Mouse (Mus musculus) lung, embryonic 14.5 days (tissue): Measurements from ENCODE around the gene Arnt2. TPM values are rescaled to one million over a fixed set of nuclear protein-coding genes. Genes with fewer than 3 reads are reported as not detected.

Experiments
- ATAC-seq: fragments of 200-750 bp; cut with Nextera tagmentation; 2 replicates; pipeline ENCODE4 v1.8.0; 2017; ENCODE audit warnings: mild to moderate bottlenecking, moderate TSS enrichment, moderate library complexity; ENCODE audit not compliant: insufficient read depth
- DNase-seq: peaks from one replicate; pipeline ENCODE4 v3.0.0-alpha.2; 2015
- H3K27ac ChIP-seq: fragments of 300-500 bp; sonication (generic); 2 replicates; pipeline ENCODE4 v1.5.1; 2014; ENCODE audit warnings: low read depth, mild to moderate bottlenecking, moderate library complexity
- H3K27me3 ChIP-seq: fragments of 300-500 bp; sonication (generic); 2 replicates; pipeline ENCODE4 v1.6.1; 2014; ENCODE audit warnings: low read length, control low read depth; ENCODE audit not compliant: insufficient read depth
- H3K36me3 ChIP-seq: fragments of 300-500 bp; sonication (generic); 2 replicates; pipeline ENCODE4 v1.6.1; 2014; ENCODE audit warnings: control low read depth; ENCODE audit not compliant: insufficient read depth
- H3K4me1 ChIP-seq: fragments of 300-500 bp; sonication (generic); 2 replicates; pipeline ENCODE4 v1.6.1; 2014; ENCODE audit warnings: antibody characterized with exemption, control low read depth; ENCODE audit not compliant: insufficient read depth
- H3K4me2 ChIP-seq: fragments of 300-500 bp; sonication (generic); 2 replicates; pipeline ENCODE4 v1.6.1; 2014; ENCODE audit warnings: mild to moderate bottlenecking
- H3K4me3 ChIP-seq: fragments of 300-500 bp; sonication (generic); 2 replicates; pipeline ENCODE4 v1.5.1; 2014; ENCODE audit warnings: low read depth, low read length
- H3K9ac ChIP-seq: fragments of 300-500 bp; sonication (generic); 2 replicates; pipeline ENCODE4 v1.6.1; 2014
- H3K9me3 ChIP-seq: fragments of 300-500 bp; sonication (generic); 2 replicates; pipeline ENCODE4 v1.6.1; 2016; ENCODE audit warnings: low read depth, low read length, control low read depth
- CTCF ChIP-seq: IDR thresholded peaks from 2 replicates; pipeline ENCODE4 v1.5.1; 2016; ENCODE audit warnings: antibody characterized with exemption, low read depth
- WGBS: fragments of 180-500 bp; shearing (Covaris S2); extraction: QIAGEN DNeasy Blood & Tissue Kit; methylation state at CpG from one replicate; pipeline ENCODE4 v1.1.7; 2014; 5-methylcytosine and 5-hydroxymethylcytosine counted together
- polyA plus RNA-seq: library from polyadenylated mRNA; unstranded; fragments of >200 nt; fragmentation: Nextera tagmentation; extraction: Ambion mirVana; gene quantifications from 2 replicates; pipeline ENCODE4 v1.2.1, GENCODE M21; 2014

Arnt2 gene
- polyA plus RNA-seq, 1 experiment from 2014 or later = 14.4 TPM

- Histone ChIP-seq H3K4me3 (no peak overlapping the region), H3K9me3 (no peaks in the 10 kb centered on the region)
Measured at GRCm38 (mm10) chr7:84343160-84343559, 66.8 kb downstream of the Arnt2 start.

GRCm38 (mm10) chr7:84341001-84341400 is 69.0 kb downstream of the Arnt2 start:
- ATAC-seq = no peak
- H3K4me1 ChIP-seq = peaks cover 16% of the 10 kb centered on the region
- TF ChIP-seq CTCF = no peak
- no peaks in the 10 kb centered on the region for H3K27me3 ChIP-seq
- WGBS = 74% methylated on average over 1 of the region's 1 CpGs
- no peak overlapping the region for H3K9ac ChIP-seq
- peaks cover 15% of the 10 kb centered on the region for H3K36me3 ChIP-seq
- no peak overlapping the region for H3K4me2 ChIP-seq
- no peak overlapping the region for H3K4me3 ChIP-seq
- no peak overlapping the region for H3K27ac ChIP-seq
- H3K9me3 ChIP-seq = no peaks in the 10 kb centered on the region
- DNase-seq = no peak

More at GRCm38 (mm10) chr7:84343160-84343559, 66.8 kb downstream of the Arnt2 start:
- Histone ChIP-seq H3K4me2 (no peak overlapping the region), H3K36me3 (peaks cover 22% of the 10 kb centered on the region), H3K27me3 (no peaks in the 10 kb centered on the region), H3K27ac (no peak overlapping the region), H3K4me1 (peaks cover 10% of the 10 kb centered on the region), H3K9ac (no peak overlapping the region)
- no peak for ATAC-seq
- TF ChIP-seq CTCF = peak; percentile 50
- WGBS = 91% methylated on average over 3 of the region's 3 CpGs
- DNase-seq = no peak

DNA sequence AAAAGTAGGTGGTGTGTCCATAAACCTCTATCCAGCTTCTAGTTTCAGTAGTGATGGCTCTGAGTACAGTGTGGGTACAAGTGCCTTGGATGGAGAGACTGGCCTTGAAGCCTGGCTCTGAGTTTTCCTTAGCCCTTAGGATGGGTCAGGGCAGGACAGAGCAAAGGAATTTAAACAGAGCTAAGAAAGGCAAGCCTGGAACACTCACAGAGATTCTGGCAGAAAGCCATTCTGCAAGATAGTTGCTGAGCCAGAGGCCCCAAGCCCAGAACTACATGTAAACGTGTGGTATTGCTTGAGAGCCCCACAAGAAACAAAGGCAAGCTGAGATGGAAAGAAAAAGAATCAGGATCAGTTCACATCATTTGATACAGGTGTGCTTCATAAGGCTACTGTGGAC is 70.8 kb downstream of the Arnt2 start:
- no peak overlapping the region for H3K4me3 ChIP-seq
- no peaks in the 10 kb centered on the region for H3K27me3 ChIP-seq
- no peak overlapping the region for H3K9ac ChIP-seq
- peaks cover 11% of the 10 kb centered on the region for H3K36me3 ChIP-seq
- H3K4me1 ChIP-seq = peaks cover 29% of the 10 kb centered on the region
- no peaks in the 10 kb centered on the region for H3K9me3 ChIP-seq
- DNase-seq (peak; percentile 90), ATAC-seq (peak; percentile 45)
- H3K27ac ChIP-seq = peak overlapping the region; percentile 77
- WGBS = 25% methylated on average over 1 of the region's 1 CpGs
- TF ChIP-seq CTCF = no peak
- H3K4me2 ChIP-seq = no peak overlapping the region

DNA sequence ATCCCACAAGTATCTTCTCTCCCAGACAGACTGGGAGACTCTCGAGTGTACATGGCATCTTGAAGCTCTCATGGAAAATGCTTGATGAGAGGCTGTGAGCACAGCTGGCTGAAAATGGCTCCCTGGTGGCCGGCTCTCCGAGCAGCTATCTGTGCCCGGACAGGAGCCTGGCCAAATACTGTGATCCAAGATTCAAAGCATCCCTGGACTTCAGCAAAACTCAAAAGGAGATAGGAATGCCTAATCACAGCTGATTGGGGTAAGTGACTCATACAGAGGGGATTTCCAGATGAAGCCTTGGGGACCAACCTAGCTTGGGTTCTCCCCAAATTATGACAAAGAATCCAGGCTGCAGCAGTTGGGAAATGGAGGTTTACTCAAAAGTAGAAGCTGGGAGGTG is 72.2 kb downstream of the Arnt2 start:
- H3K27me3 ChIP-seq = no peaks in the 10 kb centered on the region
- no peaks in the 10 kb centered on the region for H3K9me3 ChIP-seq
- H3K9ac ChIP-seq = no peak overlapping the region
- WGBS = 66% methylated on average over 4 of the region's 4 CpGs
- DNase-seq (no peak), ATAC-seq (no peak)
- no peak overlapping the region for H3K27ac ChIP-seq
- no peak for TF ChIP-seq CTCF
- no peaks in the 10 kb centered on the region for H3K36me3 ChIP-seq
- H3K4me3 ChIP-seq = no peak overlapping the region
- no peak overlapping the region for H3K4me2 ChIP-seq
- peaks cover 29% of the 10 kb centered on the region for H3K4me1 ChIP-seq

DNA sequence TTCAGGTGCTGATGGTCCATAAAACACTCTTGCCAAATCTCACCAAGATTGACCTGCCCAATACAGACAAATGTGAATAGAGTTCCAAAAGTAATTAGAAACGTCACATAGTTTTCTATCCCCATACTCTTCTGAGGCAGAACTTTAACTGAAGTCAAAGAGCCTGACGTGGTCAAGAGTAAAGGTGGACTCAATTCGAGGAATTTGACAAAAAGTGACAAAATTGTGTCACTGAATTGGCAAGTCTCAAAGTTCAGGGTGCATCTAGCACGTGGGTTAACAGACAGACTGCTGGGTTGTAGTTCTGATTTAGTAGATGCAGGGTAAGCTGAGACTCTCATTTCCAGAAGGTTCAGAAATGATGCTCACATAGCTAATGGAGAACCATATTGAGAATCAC is 73.1 kb downstream of the Arnt2 start:
- no peaks in the 10 kb centered on the region for H3K9me3 ChIP-seq
- H3K27me3 ChIP-seq = no peaks in the 10 kb centered on the region
- peak overlapping the region; percentile 83 for H3K27ac ChIP-seq
- ATAC-seq = no peak
- H3K4me3 ChIP-seq = no peak overlapping the region
- no peak overlapping the region for H3K9ac ChIP-seq
- no peak for TF ChIP-seq CTCF
- 52% methylated on average over 4 of the region's 4 CpGs for WGBS
- DNase-seq = no peak
- no peak overlapping the region for H3K4me2 ChIP-seq
- no peaks in the 10 kb centered on the region for H3K36me3 ChIP-seq
- peaks cover 29% of the 10 kb centered on the region for H3K4me1 ChIP-seq

GRCm38 (mm10) chr7:84336580-84336886 is 73.4 kb downstream of the Arnt2 start:
- WGBS = 17% methylated on average over 2 of the region's 2 CpGs
- Histone ChIP-seq H3K36me3 (no peaks in the 10 kb centered on the region), H3K4me2 (no peak overlapping the region), H3K27me3 (no peaks in the 10 kb centered on the region), H3K9ac (no peak overlapping the region), H3K4me3 (no peak overlapping the region), H3K27ac (peak overlapping the region; percentile 83), H3K9me3 (no peaks in the 10 kb centered on the region), H3K4me1 (peaks cover 29% of the 10 kb centered on the region)
- no peak for TF ChIP-seq CTCF
- peak; percentile 92 for DNase-seq
- ATAC-seq = peak; percentile 90

DNA sequence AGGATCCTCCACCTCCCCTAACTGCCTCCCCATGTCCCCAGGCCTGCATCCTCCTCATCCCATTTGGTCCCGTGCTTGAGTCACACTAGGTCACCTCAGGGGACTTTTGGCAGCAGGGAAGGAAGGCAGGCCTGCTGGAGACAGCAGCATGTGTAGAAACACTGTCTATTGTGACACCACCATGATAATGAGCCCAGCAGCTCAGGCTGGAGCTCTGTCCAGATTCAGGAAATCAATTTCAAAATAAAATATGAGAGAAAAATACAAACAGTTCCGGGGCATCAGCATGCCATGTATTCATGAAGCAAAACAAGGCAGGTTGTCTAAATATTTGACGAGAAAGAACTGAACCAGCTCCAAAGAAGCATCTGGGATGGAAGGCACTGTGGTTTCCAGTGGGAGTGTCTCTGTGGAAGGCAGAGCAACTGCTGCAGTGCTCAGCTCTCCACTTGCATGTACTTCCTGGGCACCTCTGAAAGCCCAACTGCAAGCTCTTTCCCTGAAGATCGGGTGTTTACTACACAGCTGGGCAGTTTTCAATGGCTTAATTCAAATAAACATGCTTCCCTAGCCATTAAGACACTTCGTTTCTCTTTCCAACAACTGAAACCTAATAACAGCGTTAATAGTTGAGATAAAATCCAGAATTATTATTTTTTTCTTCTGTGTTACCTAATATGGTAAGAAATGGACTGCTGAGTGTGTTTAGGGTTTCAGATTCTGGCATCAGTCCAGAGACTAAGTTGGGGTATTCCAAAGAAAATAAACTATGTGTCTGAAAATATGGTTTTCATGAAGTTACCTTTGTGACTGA is 74.0 kb downstream of the Arnt2 start:
- WGBS = 28% methylated on average over 6 of the region's 6 CpGs
- H3K27ac ChIP-seq = peak overlapping the region; percentile 83

More for the DNA sequence above, 74.0 kb downstream of the Arnt2 start:
- ATAC-seq (peak; percentile 78), DNase-seq (no peak)
- Histone ChIP-seq H3K9me3 (no peaks in the 10 kb centered on the region), H3K27me3 (no peaks in the 10 kb centered on the region), H3K36me3 (no peaks in the 10 kb centered on the region), H3K4me2 (0 out of 2 replicates have a peak overlapping the region, but pooled peaks have one; percentile 4), H3K9ac (no peak overlapping the region), H3K4me3 (no peak overlapping the region), H3K4me1 (peaks cover 29% of the 10 kb centered on the region)
- TF ChIP-seq CTCF = no peak
